Mouse (Mus musculus): Measurements from ENCODE around the gene Zbtb38. TPM values are rescaled to one million over a fixed set of nuclear protein-coding genes. Genes with fewer than 3 reads are reported as not detected.

The Zbtb38 gene
- total and polyA plus RNA-seq, 3 experiments, result 3.7 to 38.2 (median 37.6) TPM

DNA sequence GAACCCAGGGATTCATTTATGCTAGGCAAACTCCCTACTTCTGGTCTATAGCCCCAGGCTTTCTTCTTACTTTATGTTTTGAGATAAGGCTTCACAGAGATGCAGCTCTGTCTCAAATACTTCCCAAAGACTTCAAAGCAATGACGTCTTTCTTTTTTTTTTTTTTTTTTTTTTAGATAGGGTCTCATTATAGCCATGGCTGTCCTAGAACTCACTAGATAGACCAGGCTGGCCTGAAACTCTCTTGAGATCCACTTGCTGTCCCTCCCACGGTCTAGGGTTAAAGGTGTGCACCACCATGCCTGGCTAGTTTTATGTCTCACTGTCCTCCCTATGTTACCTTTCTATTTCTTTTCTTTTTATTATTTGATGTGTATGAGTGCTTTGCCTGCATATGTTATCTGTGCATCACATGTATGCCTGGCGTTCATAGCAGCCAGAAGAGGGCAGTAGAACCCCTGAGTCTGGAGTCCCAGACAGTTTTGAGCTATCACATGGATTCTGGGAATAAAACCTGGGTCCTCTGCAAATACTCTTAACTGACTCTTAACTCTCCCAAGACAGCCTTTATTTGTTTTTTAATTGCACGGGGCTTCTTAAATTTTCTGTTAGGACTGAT, 37.9 kb upstream of the Zbtb38 start:
- no peak for TF ChIP-seq TAL1 (conservative IDR thresholded peaks at IDR 0.05; ENCODE audit: low read depth, low read length)
- TF ChIP-seq GATA2 (IDR thresholded peaks at IDR 0.05; ENCODE audit: borderline replicate concordance, low read depth, low read length), result no peak
- no peak for TF ChIP-seq GATA1 (IDR thresholded peaks at IDR 0.05; ENCODE audit: borderline replicate concordance, low read length)
- TF ChIP-seq POLR2AphosphoS5 (IDR thresholded peaks at IDR 0.05; ENCODE audit: insufficient replicate concordance, low read depth, low read length), result no peak
- TF ChIP-seq CTCF (IDR thresholded peaks at IDR 0.05; ENCODE audit: low read depth, low read length), result no peak
- no peak overlapping the region for H3K4me3 ChIP-seq (ENCODE audit: low read depth, low read length)
- DNase-seq (ENCODE audit: low spot score) (no peak), ATAC-seq (ENCODE audit: extremely low read depth, insufficient number of reproducible peaks, low FRiP score, poor library complexity, severe bottlenecking) (no peak)
- peaks cover 45% of the 10 kb centered on the region for H3K4me1 ChIP-seq (ENCODE audit: insufficient read depth, low read depth, low read length)
- H3K36me3 ChIP-seq (replicated peaks), result no peaks in the 10 kb centered on the region
- peaks cover 9% of the 10 kb centered on the region; the same call in 1 of the 2 replicates for H3K27me3 ChIP-seq (ENCODE audit: insufficient read depth, low read length)
- H3K9me3 ChIP-seq (replicated peaks), result no peaks in the 10 kb centered on the region

DNA sequence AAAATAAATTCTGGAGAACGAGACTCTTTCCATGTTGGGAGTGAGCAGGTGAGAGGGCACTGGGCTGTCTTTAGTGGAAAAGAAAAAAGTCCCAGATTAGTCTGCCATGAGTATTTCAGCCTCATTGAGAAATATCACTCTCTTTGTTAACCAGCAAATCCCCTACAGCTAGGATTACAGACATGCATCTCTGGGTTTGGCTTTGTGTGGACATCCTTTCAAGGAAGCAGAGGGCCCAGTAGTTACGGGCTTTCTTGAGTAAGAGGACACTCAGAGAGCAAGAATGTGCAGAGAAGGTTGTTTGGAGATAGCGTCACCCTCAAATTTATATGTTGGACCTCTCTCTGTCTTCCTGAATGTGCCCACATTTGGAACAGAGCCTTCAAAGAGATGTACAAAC, 37.3 kb upstream of the Zbtb38 start:
- no peaks in the 10 kb centered on the region for H3K36me3 ChIP-seq (replicated peaks)
- no peak for ATAC-seq (ENCODE audit: extremely low read depth, insufficient number of reproducible peaks, low FRiP score, poor library complexity, severe bottlenecking)

DNA sequence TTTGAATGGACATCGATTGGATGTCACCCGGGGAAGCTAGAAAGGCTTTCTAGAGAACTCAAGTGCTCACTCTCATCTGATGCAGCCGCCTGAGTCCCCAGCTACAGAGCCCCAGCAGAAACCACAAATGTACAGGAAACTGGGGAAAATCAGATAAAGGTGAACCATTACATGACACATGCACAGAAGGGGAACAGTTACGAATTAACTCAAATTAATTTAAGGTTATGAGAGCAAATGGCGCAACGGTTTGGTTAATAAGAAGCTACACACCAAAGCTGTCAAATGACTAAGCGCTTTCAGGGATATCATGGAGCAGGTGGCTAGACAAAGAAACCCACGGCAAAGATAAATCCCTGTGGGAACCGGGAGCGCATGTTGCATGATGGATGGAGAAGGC, 35.2 kb upstream of the Zbtb38 start:
- peaks cover 50% of the 10 kb centered on the region for H3K4me1 ChIP-seq (ENCODE audit: insufficient read depth, low read depth, low read length)
- DNase-seq (ENCODE audit: low spot score), result peak; percentile 14
- no peaks in the 10 kb centered on the region for H3K36me3 ChIP-seq (replicated peaks)
- ATAC-seq (ENCODE audit: extremely low read depth, insufficient number of reproducible peaks, low FRiP score, poor library complexity, severe bottlenecking), result peak; percentile 87
- H3K4me3 ChIP-seq (ENCODE audit: low read depth, low read length), result no peak overlapping the region
- H3K9me3 ChIP-seq (replicated peaks), result no peaks in the 10 kb centered on the region
- peaks cover 20% of the 10 kb centered on the region; the same call in 1 of the 2 replicates for H3K27me3 ChIP-seq (ENCODE audit: insufficient read depth, low read length)
- TF ChIP-seq POLR2AphosphoS5 (IDR thresholded peaks at IDR 0.05; ENCODE audit: insufficient replicate concordance, low read depth, low read length), result no peak
- TF ChIP-seq GATA1 (IDR thresholded peaks at IDR 0.05; ENCODE audit: borderline replicate concordance, low read length), result no peak
- TF ChIP-seq GATA2 (IDR thresholded peaks at IDR 0.05; ENCODE audit: borderline replicate concordance, low read depth, low read length), result no peak
- TF ChIP-seq TAL1 (conservative IDR thresholded peaks at IDR 0.05; ENCODE audit: low read depth, low read length), result no peak
- no peak for TF ChIP-seq CTCF (IDR thresholded peaks at IDR 0.05; ENCODE audit: low read depth, low read length)

More for the DNA sequence above, 37.3 kb upstream of the Zbtb38 start:
- Histone ChIP-seq H3K4me3 (ENCODE audit: low read depth, low read length) (no peak overlapping the region), H3K9me3 (replicated peaks) (no peaks in the 10 kb centered on the region), H3K4me1 (ENCODE audit: insufficient read depth, low read depth, low read length) (peaks cover 47% of the 10 kb centered on the region), H3K27me3 (ENCODE audit: insufficient read depth, low read length) (peaks cover 9% of the 10 kb centered on the region; the same call in 1 of the 2 replicates)
- no peak for DNase-seq (ENCODE audit: low spot score)
- TF ChIP-seq POLR2AphosphoS5 (IDR thresholded peaks at IDR 0.05; ENCODE audit: insufficient replicate concordance, low read depth, low read length) (no peak), GATA1 (IDR thresholded peaks at IDR 0.05; ENCODE audit: borderline replicate concordance, low read length) (no peak), CTCF (IDR thresholded peaks at IDR 0.05; ENCODE audit: low read depth, low read length) (no peak), TAL1 (conservative IDR thresholded peaks at IDR 0.05; ENCODE audit: low read depth, low read length) (no peak), GATA2 (IDR thresholded peaks at IDR 0.05; ENCODE audit: borderline replicate concordance, low read depth, low read length) (no peak)

DNA sequence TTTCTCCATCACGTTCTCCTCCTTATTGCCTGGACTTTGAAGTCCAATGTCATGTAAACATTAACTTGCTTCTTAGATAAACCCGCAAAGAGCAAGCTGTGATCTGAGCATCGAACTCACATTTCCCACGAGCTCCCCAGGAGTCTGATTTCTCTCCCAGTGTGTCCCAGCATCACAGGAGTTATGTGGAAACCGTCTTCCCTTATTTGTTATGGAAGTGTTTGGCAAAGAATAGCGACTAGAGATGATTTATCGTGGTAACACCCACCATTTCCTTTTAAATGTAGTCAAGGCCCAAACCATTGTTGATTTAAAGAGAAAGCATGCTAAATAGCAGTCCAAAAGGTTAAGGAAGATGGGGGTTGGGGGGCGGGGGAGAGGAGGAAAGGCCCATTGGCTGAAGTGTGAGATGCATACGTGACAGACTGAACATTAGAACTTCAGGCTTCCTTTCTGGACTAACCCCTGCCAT, 33.3 kb upstream of the Zbtb38 start:
- H3K4me3 ChIP-seq (ENCODE audit: low read depth, low read length), result no peak overlapping the region
- DNase-seq (ENCODE audit: low spot score) (no peak), ATAC-seq (ENCODE audit: extremely low read depth, insufficient number of reproducible peaks, low FRiP score, poor library complexity, severe bottlenecking) (no peak)
- H3K9me3 ChIP-seq (replicated peaks), result no peaks in the 10 kb centered on the region
- no peaks in the 10 kb centered on the region for H3K36me3 ChIP-seq (replicated peaks)
- peaks cover 54% of the 10 kb centered on the region for H3K4me1 ChIP-seq (ENCODE audit: insufficient read depth, low read depth, low read length)
- TF ChIP-seq GATA1 (IDR thresholded peaks at IDR 0.05; ENCODE audit: borderline replicate concordance, low read length), result no peak
- TF ChIP-seq POLR2AphosphoS5 (IDR thresholded peaks at IDR 0.05; ENCODE audit: insufficient replicate concordance, low read depth, low read length), result no peak
- no peak for TF ChIP-seq TAL1 (conservative IDR thresholded peaks at IDR 0.05; ENCODE audit: low read depth, low read length)
- no peak for TF ChIP-seq GATA2 (IDR thresholded peaks at IDR 0.05; ENCODE audit: borderline replicate concordance, low read depth, low read length)
- TF ChIP-seq CTCF (IDR thresholded peaks at IDR 0.05; ENCODE audit: low read depth, low read length), result no peak
- peaks cover 20% of the 10 kb centered on the region; the same call in 1 of the 2 replicates for H3K27me3 ChIP-seq (ENCODE audit: insufficient read depth, low read length)

DNA sequence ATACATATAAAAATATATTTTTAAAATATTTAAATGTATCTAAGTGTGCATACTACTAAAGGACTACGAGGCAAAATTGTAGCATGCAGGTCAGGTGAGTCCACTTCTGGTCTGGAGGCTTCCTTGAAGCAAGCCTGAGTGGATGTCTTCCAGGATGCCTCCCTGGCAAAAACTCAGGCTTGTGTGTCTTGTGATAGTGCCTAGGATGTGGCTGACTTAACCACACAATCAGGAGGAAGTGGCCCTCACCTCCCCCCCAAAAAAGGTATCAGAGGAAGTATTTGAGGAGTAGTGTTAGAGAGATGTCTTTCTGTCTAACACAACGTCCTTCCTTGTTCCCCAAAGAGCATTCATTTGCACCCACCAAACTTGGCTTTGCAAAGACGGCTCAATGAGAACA, 32.6 kb upstream of the Zbtb38 start:
- H3K27me3 ChIP-seq (ENCODE audit: insufficient read depth, low read length), result peaks cover 19% of the 10 kb centered on the region; the same call in 1 of the 2 replicates
- no peak overlapping the region for H3K4me3 ChIP-seq (ENCODE audit: low read depth, low read length)
- DNase-seq (ENCODE audit: low spot score), result no peak

DNA sequence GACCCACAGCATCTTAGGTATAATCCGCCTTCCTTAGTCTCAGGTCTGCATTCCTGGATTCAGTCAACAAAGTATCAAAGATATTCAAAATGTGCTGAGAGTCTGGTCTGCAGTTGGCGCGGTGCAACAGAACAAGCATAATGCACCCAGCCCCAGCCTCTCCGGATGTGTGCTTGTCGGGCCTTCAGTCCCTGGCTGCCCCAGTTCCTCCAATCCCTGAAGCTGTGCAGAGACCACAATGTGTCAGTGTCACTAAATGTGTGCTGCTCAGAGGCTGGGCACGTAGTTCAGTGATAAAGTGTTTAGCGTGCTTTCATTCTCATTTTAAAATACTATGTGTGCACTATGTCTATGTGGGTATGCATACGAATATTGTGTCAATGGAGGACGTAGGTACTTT, 31.0 kb upstream of the Zbtb38 start:
- H3K4me1 ChIP-seq (ENCODE audit: insufficient read depth, low read depth, low read length), result peaks cover 54% of the 10 kb centered on the region
- no peak for TF ChIP-seq GATA2 (IDR thresholded peaks at IDR 0.05; ENCODE audit: borderline replicate concordance, low read depth, low read length)
- no peak for DNase-seq (ENCODE audit: low spot score)
- H3K4me3 ChIP-seq (ENCODE audit: low read depth, low read length), result no peak overlapping the region
- H3K36me3 ChIP-seq (replicated peaks), result no peaks in the 10 kb centered on the region
- no peak for ATAC-seq (ENCODE audit: extremely low read depth, insufficient number of reproducible peaks, low FRiP score, poor library complexity, severe bottlenecking)
- H3K27me3 ChIP-seq (ENCODE audit: insufficient read depth, low read length), result peaks cover 19% of the 10 kb centered on the region; the same call in 1 of the 2 replicates
- H3K9me3 ChIP-seq (replicated peaks), result no peaks in the 10 kb centered on the region

More for the DNA sequence above, 32.6 kb upstream of the Zbtb38 start:
- no peak for TF ChIP-seq CTCF (IDR thresholded peaks at IDR 0.05; ENCODE audit: low read depth, low read length)
- TF ChIP-seq TAL1 (conservative IDR thresholded peaks at IDR 0.05; ENCODE audit: low read depth, low read length), result no peak
- TF ChIP-seq GATA1 (IDR thresholded peaks at IDR 0.05; ENCODE audit: borderline replicate concordance, low read length), result no peak
- TF ChIP-seq POLR2AphosphoS5 (IDR thresholded peaks at IDR 0.05; ENCODE audit: insufficient replicate concordance, low read depth, low read length), result no peak
- Histone ChIP-seq H3K4me1 (ENCODE audit: insufficient read depth, low read depth, low read length) (peaks cover 57% of the 10 kb centered on the region), H3K9me3 (replicated peaks) (no peaks in the 10 kb centered on the region), H3K36me3 (replicated peaks) (no peaks in the 10 kb centered on the region)
- ATAC-seq (ENCODE audit: extremely low read depth, insufficient number of reproducible peaks, low FRiP score, poor library complexity, severe bottlenecking), result peak; percentile 25; the same call in 1 of the 2 replicates
